Mouse (Mus musculus) kidney, postnatal 0 days (tissue): Measurements from ENCODE around the gene Dgkh. TPM values are rescaled to one million over a fixed set of nuclear protein-coding genes. Genes with fewer than 3 reads are reported as not detected.

ENCODE experiments used
- ATAC-seq: fragments of 200-750 bp; cut with Nextera tagmentation; replicated peaks from 2 replicates; pipeline ENCODE4 v1.8.0; 2017; ENCODE audit warnings: low read depth, moderate number of reproducible peaks, moderate TSS enrichment, moderate library complexity; ENCODE audit not compliant: low FRiP score
- DNase-seq: peaks from one replicate; pipeline ENCODE4 v3.0.0-alpha.2; 2016; ENCODE audit warnings: low spot score
- H3K27ac ChIP-seq: fragments of 300-500 bp; sonication (generic); 2 replicates; pipeline ENCODE4 v1.5.1; 2014; ENCODE audit warnings: mild to moderate bottlenecking
- H3K27me3 ChIP-seq: fragments of 300-500 bp; sonication (generic); 2 replicates; pipeline ENCODE4 v1.6.1; 2014; ENCODE audit warnings: low read length, mixed read lengths; ENCODE audit not compliant: insufficient read depth
- H3K36me3 ChIP-seq: fragments of 300-500 bp; sonication (generic); 2 replicates; pipeline ENCODE4 v1.6.1; 2014; ENCODE audit warnings: low read length, mixed read lengths; ENCODE audit not compliant: insufficient read depth
- H3K4me1 ChIP-seq: fragments of 300-500 bp; sonication (generic); replicated peaks from 2 replicates; pipeline ENCODE4 v1.6.1; 2014; ENCODE audit warnings: antibody characterized with exemption, low read length, mixed read lengths; ENCODE audit not compliant: insufficient read depth
- H3K4me2 ChIP-seq: fragments of 300-500 bp; sonication (generic); 2 replicates; pipeline ENCODE4 v1.6.1; 2014; ENCODE audit warnings: mild to moderate bottlenecking, low read length, moderate library complexity, mixed read lengths
- H3K4me3 ChIP-seq: fragments of 300-500 bp; sonication (generic); replicated peaks from 2 replicates; pipeline ENCODE4 v1.5.1; 2014; ENCODE audit warnings: low read depth, low read length
- H3K9ac ChIP-seq: fragments of 300-500 bp; sonication (generic); 2 replicates; pipeline ENCODE4 v1.6.1; 2014; ENCODE audit warnings: low read depth, low read length
- H3K9me3 ChIP-seq: fragments of 300-500 bp; sonication (generic); replicated peaks from 2 replicates; pipeline ENCODE4 v1.6.1; 2016; ENCODE audit warnings: low read length, inconsistent platforms, mixed read lengths
- CTCF ChIP-seq: IDR thresholded peaks from 2 replicates; pipeline ENCODE4 v1.5.1; 2016; ENCODE audit warnings: antibody characterized with exemption, low read depth, mild to moderate bottlenecking, moderate library complexity
- WGBS: fragments of 180-500 bp; shearing (Covaris S2); extraction: QIAGEN DNeasy Blood & Tissue Kit; methylation state at CpG from one replicate; pipeline ENCODE4 v1.1.7; 2014; 5-methylcytosine and 5-hydroxymethylcytosine counted together
- polyA plus RNA-seq: library from polyadenylated mRNA; unstranded; fragments of >200 nt; fragmentation: Nextera tagmentation; extraction: Ambion mirVana; gene quantifications from 2 replicates; pipeline ENCODE4 v1.2.1, GENCODE M21; 2015

The Dgkh gene
- polyA plus RNA-seq, 1 experiment from 2014 or later = 2.2 TPM

- DNase-seq (peak; percentile 38), ATAC-seq (no peak)
- Histone ChIP-seq H3K27me3 (no peaks in the 10 kb centered on the region), H3K4me3 (no peak overlapping the region), H3K9me3 (no peaks in the 10 kb centered on the region), H3K9ac (0 out of 2 replicates have a peak overlapping the region, but pooled peaks have one; percentile 18), H3K4me1 (peaks cover 7% of the 10 kb centered on the region; the same call in 1 of the 2 replicates), H3K27ac (0 out of 2 replicates have a peak overlapping the region, but pooled peaks have one; percentile 19), H3K4me2 (peak overlapping the region; percentile 23), H3K36me3 (no peaks in the 10 kb centered on the region)
- WGBS = 50% methylated on average over 21 of the region's 21 CpGs
- no peak for TF ChIP-seq CTCF
Measured at GRCm38 (mm10) chr14:78649525-78650274, 82.9 kb downstream of the Dgkh start.

DNA sequence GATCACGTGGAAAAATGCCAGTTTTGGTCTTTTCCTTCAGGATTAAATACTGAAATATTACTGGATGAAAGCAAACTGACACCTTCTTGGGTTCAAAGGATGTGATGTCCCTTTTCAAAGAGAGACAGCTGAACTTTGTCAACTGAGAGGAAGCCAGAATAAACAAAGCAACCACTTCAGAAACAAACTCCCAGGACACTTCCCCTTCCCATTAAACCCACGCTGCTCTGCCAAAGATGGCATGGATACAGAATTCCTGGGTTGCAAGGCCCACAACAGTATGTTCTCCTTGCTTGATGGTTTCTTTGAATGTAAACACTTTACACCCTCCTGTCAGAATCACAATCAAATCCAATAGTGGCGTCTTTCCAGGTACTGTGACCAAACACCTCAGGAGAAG is 87.0 kb downstream of the Dgkh start:
- Histone ChIP-seq H3K4me3 (no peak overlapping the region), H3K4me1 (peaks cover 7% of the 10 kb centered on the region; the same call in 1 of the 2 replicates), H3K27me3 (no peaks in the 10 kb centered on the region), H3K9me3 (no peaks in the 10 kb centered on the region), H3K9ac (no peak overlapping the region), H3K27ac (no peak overlapping the region), H3K36me3 (no peaks in the 10 kb centered on the region), H3K4me2 (no peak overlapping the region)
- no peak for ATAC-seq
- WGBS = 62% methylated on average over 3 of the region's 3 CpGs
- no peak for TF ChIP-seq CTCF
- DNase-seq = no peak

GRCm38 (mm10) chr14:78641314-78641713 is 91.3 kb downstream of the Dgkh start:
- no peak for ATAC-seq
- H3K27ac ChIP-seq = no peak overlapping the region
- 0 out of 2 replicates have a peak, but pooled peaks cover 5% of the 10 kb centered on the region for H3K4me1 ChIP-seq
- 81% methylated on average over 7 of the region's 7 CpGs for WGBS
- H3K27me3 ChIP-seq = no peaks in the 10 kb centered on the region
- no peaks in the 10 kb centered on the region for H3K9me3 ChIP-seq
- H3K4me3 ChIP-seq = no peak overlapping the region
- no peak overlapping the region for H3K9ac ChIP-seq
- no peak for DNase-seq
- no peak for TF ChIP-seq CTCF
- no peak overlapping the region for H3K4me2 ChIP-seq
- H3K36me3 ChIP-seq = no peaks in the 10 kb centered on the region

DNA sequence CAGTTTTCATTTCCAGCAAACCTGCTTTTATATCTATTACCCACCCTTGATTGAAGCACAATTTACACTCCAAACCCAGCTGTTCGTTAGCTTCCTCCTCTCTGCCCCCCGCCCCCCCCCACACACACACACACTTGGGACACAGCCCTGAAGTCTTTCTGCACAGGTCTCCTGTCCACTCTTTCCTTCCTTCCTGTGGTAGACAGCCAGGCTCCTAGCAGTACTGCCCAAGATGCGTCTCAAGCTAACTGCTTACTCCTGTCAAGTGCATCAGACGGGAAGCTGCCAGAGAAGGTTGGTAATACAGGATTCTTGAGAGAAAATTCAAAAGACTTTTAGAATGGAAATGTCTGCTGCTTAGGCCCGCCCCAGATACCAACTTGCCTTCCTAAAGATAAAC is 92.9 kb downstream of the Dgkh start:
- Histone ChIP-seq H3K27ac (no peak overlapping the region), H3K9ac (no peak overlapping the region), H3K4me3 (no peak overlapping the region), H3K36me3 (no peaks in the 10 kb centered on the region), H3K4me1 (0 out of 2 replicates have a peak, but pooled peaks cover 5% of the 10 kb centered on the region), H3K4me2 (no peak overlapping the region), H3K9me3 (no peaks in the 10 kb centered on the region), H3K27me3 (no peaks in the 10 kb centered on the region)
- 71% methylated on average over 5 of the region's 5 CpGs for WGBS
- DNase-seq = no peak
- ATAC-seq = no peak
- TF ChIP-seq CTCF = no peak

- no peaks in the 10 kb centered on the region for H3K9me3 ChIP-seq
Measured at GRCm38 (mm10) chr14:78635612-78636400, 96.8 kb downstream of the Dgkh start.

GRCm38 (mm10) chr14:78632747-78633146 is 99.8 kb downstream of the Dgkh start:
- H3K4me3 ChIP-seq = no peak overlapping the region
- 0 out of 2 replicates have a peak, but pooled peaks cover 5% of the 10 kb centered on the region for H3K4me1 ChIP-seq
- no peak overlapping the region for H3K4me2 ChIP-seq
- no peaks in the 10 kb centered on the region for H3K27me3 ChIP-seq
- H3K27ac ChIP-seq = no peak overlapping the region
- no peak for DNase-seq
- 93% methylated on average over 6 of the region's 6 CpGs for WGBS
- TF ChIP-seq CTCF = no peak
- no peak overlapping the region for H3K9ac ChIP-seq
- H3K9me3 ChIP-seq = no peaks in the 10 kb centered on the region
- no peaks in the 10 kb centered on the region for H3K36me3 ChIP-seq
- no peak for ATAC-seq

More at GRCm38 (mm10) chr14:78635612-78636400, 96.8 kb downstream of the Dgkh start:
- no peak overlapping the region for H3K4me3 ChIP-seq
- DNase-seq (peak; percentile 29), ATAC-seq (no peak; the same call in 1 of the 2 replicates)
- 47% methylated on average over 14 of the region's 14 CpGs for WGBS
- no peak overlapping the region for H3K27ac ChIP-seq
- no peak overlapping the region for H3K4me2 ChIP-seq
- H3K36me3 ChIP-seq = no peaks in the 10 kb centered on the region
- TF ChIP-seq CTCF = peak; percentile 45; the same call in 1 of the 2 replicates
- H3K27me3 ChIP-seq = no peaks in the 10 kb centered on the region
- 0 out of 2 replicates have a peak, but pooled peaks cover 5% of the 10 kb centered on the region for H3K4me1 ChIP-seq
- no peak overlapping the region for H3K9ac ChIP-seq
